Mouse (Mus musculus) lung, postnatal 0 days (tissue): ENCODE measurements around the gene Gm17509. TPM values are rescaled to one million over a fixed set of nuclear protein-coding genes. Genes with fewer than 3 reads are reported as not detected.
A peak's percentile ranks its signal among the peaks of the same experiment; 100 is the strongest.
"Not testable (repeated sequence)": the region's sequence is repeated elsewhere in the genome, so short reads cannot be mapped to it uniquely, and the experiment has no call there.

Source experiments
- ATAC-seq: fragments of 200-750 bp; cut with Nextera tagmentation; 2 replicates; pipeline ENCODE4 v1.8.0; 2017; ENCODE audit warnings: moderate library complexity
- DNase-seq: peaks from one replicate; pipeline ENCODE4 v3.0.0-alpha.2; 2016; ENCODE audit warnings: low spot score
- H3K27ac ChIP-seq: fragments of 300-500 bp; sonication (generic); 2 replicates; pipeline ENCODE4 v1.5.1; 2014; ENCODE audit warnings: antibody characterized with exemption, mild to moderate bottlenecking, low read length, mixed read lengths
- H3K27me3 ChIP-seq: fragments of 300-500 bp; sonication (generic); replicated peaks from 2 replicates; pipeline ENCODE4 v1.6.1; 2014; ENCODE audit warnings: low read length, mixed read lengths; ENCODE audit not compliant: insufficient read depth
- H3K36me3 ChIP-seq: fragments of 300-500 bp; sonication (generic); 2 replicates; pipeline ENCODE4 v1.6.1; 2014; ENCODE audit warnings: low read length, mixed read lengths; ENCODE audit not compliant: insufficient read depth
- H3K4me1 ChIP-seq: fragments of 300-500 bp; sonication (generic); 2 replicates; pipeline ENCODE4 v1.6.1; 2014; ENCODE audit warnings: antibody characterized with exemption, low read depth, low read length, mixed read lengths; ENCODE audit not compliant: insufficient read depth
- H3K4me2 ChIP-seq: fragments of 300-500 bp; sonication (generic); replicated peaks from 2 replicates; pipeline ENCODE4 v1.6.1; 2014; ENCODE audit warnings: low read depth, mild to moderate bottlenecking, low read length, moderate library complexity, mixed read lengths
- H3K4me3 ChIP-seq: fragments of 300-500 bp; sonication (generic); 2 replicates; pipeline ENCODE4 v1.5.1; 2014; ENCODE audit warnings: low read depth, low read length
- H3K9ac ChIP-seq: fragments of 300-500 bp; sonication (generic); replicated peaks from 2 replicates; pipeline ENCODE4 v1.6.1; 2014; ENCODE audit warnings: low read depth, mild to moderate bottlenecking
- H3K9me3 ChIP-seq: fragments of 300-500 bp; sonication (generic); 2 replicates; pipeline ENCODE4 v1.6.1; 2016; ENCODE audit warnings: low read length, mixed read lengths
- CTCF ChIP-seq: IDR thresholded peaks from 2 replicates; pipeline ENCODE4 v1.5.1; 2016; ENCODE audit warnings: antibody characterized with exemption, mild to moderate bottlenecking
- EP300 ChIP-seq: IDR thresholded peaks from 2 replicates; pipeline ENCODE4 v1.6.1; 2016; ENCODE audit warnings: antibody characterized with exemption, mild to moderate bottlenecking, control low read depth
- whole genome bisulfite sequencing: fragments of 180-500 bp; shearing (Covaris S2); extraction: QIAGEN DNeasy Blood & Tissue Kit; methylation state at CpG from one replicate; pipeline ENCODE4 v1.1.7; 2014; 5-methylcytosine and 5-hydroxymethylcytosine counted together
- polyA plus RNA-seq: library from polyadenylated mRNA; unstranded; fragments of >200 nt; fragmentation: Nextera tagmentation; extraction: Ambion mirVana; gene quantifications from 2 replicates; pipeline ENCODE4 v1.2.1, GENCODE M21; 2015

Gm17509 gene
- polyA plus RNA-seq, 1 experiment from 2014 or later = 0.10 TPM

DNA sequence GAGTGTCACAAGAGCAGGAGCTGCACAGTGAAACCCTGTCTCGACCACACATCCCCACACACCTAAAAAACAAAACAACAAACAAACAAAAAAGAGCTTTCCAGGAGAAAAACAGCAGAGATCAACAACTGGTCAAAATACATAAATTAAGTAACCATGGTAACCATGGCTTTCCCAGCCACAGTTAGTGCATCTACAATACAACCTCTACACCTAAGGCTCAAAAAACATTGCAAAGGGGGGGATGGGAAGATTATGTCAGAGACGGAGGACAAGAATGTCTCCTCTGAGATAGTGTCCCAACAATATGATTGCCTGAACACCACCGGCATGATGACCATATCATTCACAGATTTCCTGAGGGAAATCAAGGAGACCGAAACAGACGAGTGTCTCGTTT, 35.5 kb downstream of the Gm17509 start:
- WGBS = 61% methylated on average over 6 of the region's 6 CpGs
- no peak for ATAC-seq

GRCm38 (mm10) chr13:117183288-117183687, 37.6 kb downstream of the Gm17509 start:
- Histone ChIP-seq H3K27ac (no peak overlapping the region), H3K4me3 (no peak overlapping the region), H3K9me3 (no peaks in the 10 kb centered on the region), H3K4me2 (no peak overlapping the region), H3K4me1 (no peaks in the 10 kb centered on the region), H3K27me3 (no peaks in the 10 kb centered on the region), H3K36me3 (no peaks in the 10 kb centered on the region), H3K9ac (no peak overlapping the region)
- TF ChIP-seq CTCF (no peak), EP300 (no peak)
- peak; percentile 32; the same call in 1 of the 2 replicates for ATAC-seq
- 50% methylated on average over 6 of the region's 6 CpGs for WGBS
- no peak for DNase-seq

More for the DNA sequence above, 35.5 kb downstream of the Gm17509 start:
- H3K9ac ChIP-seq = no peak overlapping the region
- H3K9me3 ChIP-seq = no peaks in the 10 kb centered on the region
- no peaks in the 10 kb centered on the region for H3K27me3 ChIP-seq
- H3K4me3 ChIP-seq = no peak overlapping the region
- H3K36me3 ChIP-seq = no peaks in the 10 kb centered on the region
- no peak overlapping the region for H3K27ac ChIP-seq
- TF ChIP-seq EP300 (no peak), CTCF (no peak)
- no peak overlapping the region for H3K4me2 ChIP-seq
- no peaks in the 10 kb centered on the region for H3K4me1 ChIP-seq
- DNase-seq = no peak

DNA sequence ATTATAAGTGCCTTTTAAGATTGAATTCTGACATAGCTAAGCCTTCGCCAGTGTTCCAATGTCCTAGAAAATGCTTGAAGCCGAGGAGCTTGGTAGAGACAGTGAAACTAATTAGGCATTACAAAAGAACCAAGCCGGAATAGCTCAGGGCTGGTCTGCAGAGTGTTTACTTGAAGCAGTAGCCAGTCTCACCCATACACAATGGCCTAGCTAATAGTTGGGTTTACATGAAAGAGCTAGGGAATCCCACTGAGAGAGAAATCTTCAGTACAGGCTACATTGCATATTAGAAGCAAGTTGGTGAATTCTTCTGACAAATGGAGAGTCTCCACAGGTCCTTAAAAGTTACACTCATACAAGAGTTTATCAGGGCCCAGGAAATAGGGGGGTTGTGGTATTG, 40.0 kb downstream of the Gm17509 start:
- not testable (repeated sequence) for H3K4me1 ChIP-seq, H3K4me3 ChIP-seq, H3K9ac ChIP-seq, ATAC-seq, H3K27ac ChIP-seq, H3K4me2 ChIP-seq, H3K27me3 ChIP-seq, H3K36me3 ChIP-seq, DNase-seq, H3K9me3 ChIP-seq
- 75% methylated on average over 3 of the region's 3 CpGs for WGBS

Other genes with a start within 250 kb of the Gm17509 start
- gene Parp8, start 195.5 kb downstream of the Gm17509 start, polyA plus RNA-seq = 5.6 and 6.8 TPM in 2 replicates
- gene Emb, start 12.5 kb downstream of the Gm17509 start, polyA plus RNA-seq = 67.0 and 78.3 TPM in 2 replicates